Mouse (Mus musculus): ENCODE measurements around the gene Hpcal4. TPM values are rescaled to one million over a fixed set of nuclear protein-coding genes. Genes with fewer than 3 reads are reported as not detected.

Hpcal4 gene
- polyA plus RNA-seq, 1 experiment from 2014 or later, result 0.73 TPM

DNA sequence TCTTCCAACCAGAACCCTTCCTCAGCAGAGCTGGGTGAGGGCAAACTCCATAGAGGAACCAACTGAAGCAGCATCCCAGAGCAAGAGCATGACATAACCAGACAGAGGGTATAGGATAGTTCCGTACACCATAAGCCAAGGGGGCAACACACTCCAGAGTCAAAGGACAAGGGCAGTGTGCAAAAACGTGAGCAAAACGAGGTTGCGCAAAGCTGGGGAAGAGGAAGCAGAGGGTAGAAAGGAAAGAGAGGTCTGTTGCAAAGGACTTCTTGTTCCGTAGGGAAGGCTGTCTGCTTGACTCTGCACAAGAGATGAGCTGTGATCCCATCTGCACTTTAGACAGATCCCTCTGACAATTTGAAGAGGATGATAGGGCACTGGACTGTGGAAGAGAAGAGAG lies 24.3 kb downstream of the Hpcal4 start:
- WGBS, result 80% methylated on average over 5 of the region's 5 CpGs
- Histone ChIP-seq H3K4me3 (replicated peaks) (no peak overlapping the region), H3K9ac (replicated peaks) (no peak overlapping the region), H3K36me3 (no peaks in the 10 kb centered on the region), H3K9me3 (no peaks in the 10 kb centered on the region), H3K27ac (no peak overlapping the region), H3K4me2 (no peak overlapping the region), H3K27me3 (peaks cover 36% of the 10 kb centered on the region), H3K4me1 (replicated peaks) (peaks cover 19% of the 10 kb centered on the region)
- no peak for ATAC-seq (ENCODE audit: insufficient number of reproducible peaks, insufficient read depth, low FRiP score, low TSS enrichment, low read depth)

- Histone ChIP-seq H3K4me1 (replicated peaks) (peaks cover 19% of the 10 kb centered on the region), H3K9me3 (no peaks in the 10 kb centered on the region), H3K27me3 (peaks cover 33% of the 10 kb centered on the region), H3K9ac (replicated peaks) (no peak overlapping the region), H3K4me3 (replicated peaks) (no peak overlapping the region), H3K4me2 (no peak overlapping the region), H3K36me3 (no peaks in the 10 kb centered on the region), H3K27ac (no peak overlapping the region)
- ATAC-seq (ENCODE audit: insufficient number of reproducible peaks, insufficient read depth, low FRiP score, low TSS enrichment, low read depth), result no peak
- WGBS, result 52% methylated on average over 8 of the region's 8 CpGs
Measured at GRCm38 (mm10) chr4:123210996-123211395, 28.0 kb downstream of the Hpcal4 start.

DNA sequence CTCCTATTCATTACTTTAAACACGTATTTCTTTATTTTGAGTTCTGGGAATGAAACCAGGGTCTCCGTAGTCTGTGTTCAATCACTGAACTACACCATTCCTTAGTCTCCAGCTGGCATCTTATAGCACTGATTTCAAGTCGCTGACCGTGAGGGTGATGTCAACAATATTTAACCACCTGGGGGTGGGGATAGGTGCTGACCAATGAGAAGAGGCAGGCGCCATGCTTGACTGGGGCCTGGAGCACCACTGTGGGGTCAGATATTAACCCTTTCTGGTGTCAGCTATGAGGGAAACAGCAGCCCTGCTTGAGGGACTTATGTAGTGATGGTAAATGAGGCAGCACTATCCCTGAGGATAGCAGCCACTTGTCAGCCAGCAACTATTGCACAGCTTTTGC lies 28.4 kb downstream of the Hpcal4 start:
- no peak overlapping the region for H3K9ac ChIP-seq (replicated peaks)
- H3K4me3 ChIP-seq (replicated peaks), result no peak overlapping the region
- peaks cover 33% of the 10 kb centered on the region for H3K27me3 ChIP-seq
- H3K9me3 ChIP-seq, result no peaks in the 10 kb centered on the region
- H3K4me2 ChIP-seq, result no peak overlapping the region
- H3K36me3 ChIP-seq, result no peaks in the 10 kb centered on the region
- ATAC-seq (ENCODE audit: insufficient number of reproducible peaks, insufficient read depth, low FRiP score, low TSS enrichment, low read depth), result no peak
- no peak overlapping the region for H3K27ac ChIP-seq
- peaks cover 19% of the 10 kb centered on the region for H3K4me1 ChIP-seq (replicated peaks)
- 61% methylated on average over 5 of the region's 5 CpGs for WGBS

GRCm38 (mm10) chr4:123212330-123212729 lies 29.3 kb downstream of the Hpcal4 start:
- H3K27me3 ChIP-seq, result peaks cover 28% of the 10 kb centered on the region
- ATAC-seq (ENCODE audit: insufficient number of reproducible peaks, insufficient read depth, low FRiP score, low TSS enrichment, low read depth), result no peak
- no peaks in the 10 kb centered on the region for H3K9me3 ChIP-seq
- no peaks in the 10 kb centered on the region for H3K36me3 ChIP-seq
- H3K9ac ChIP-seq (replicated peaks), result no peak overlapping the region
- H3K4me1 ChIP-seq (replicated peaks), result peaks cover 19% of the 10 kb centered on the region
- no peak overlapping the region for H3K27ac ChIP-seq
- no peak overlapping the region for H3K4me3 ChIP-seq (replicated peaks)
- 52% methylated on average over 2 of the region's 2 CpGs for WGBS
- no peak overlapping the region for H3K4me2 ChIP-seq

DNA sequence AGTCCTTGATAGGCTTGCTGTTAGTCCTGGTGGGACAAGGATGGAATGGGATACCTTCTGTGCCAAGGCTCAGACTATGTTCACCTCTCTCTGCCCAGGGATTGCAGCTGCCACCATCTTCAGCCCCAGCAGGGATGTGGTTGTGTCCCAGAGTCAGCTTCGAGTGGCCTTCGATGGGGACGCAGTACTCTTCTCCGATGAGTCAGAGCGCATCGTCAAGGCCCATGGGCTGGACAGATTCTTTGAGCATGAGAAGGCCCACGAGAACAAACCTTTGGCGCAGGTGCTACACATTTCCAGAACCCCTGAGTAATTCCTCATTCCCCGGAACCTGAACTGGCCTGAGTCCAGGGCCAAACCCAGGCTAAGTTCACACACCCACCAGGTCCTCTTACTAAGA lies 30.9 kb downstream of the Hpcal4 start:
- no peak overlapping the region for H3K4me2 ChIP-seq
- 93% methylated on average over 9 of the region's 9 CpGs for WGBS
- no peak overlapping the region for H3K4me3 ChIP-seq (replicated peaks)
- ATAC-seq (ENCODE audit: insufficient number of reproducible peaks, insufficient read depth, low FRiP score, low TSS enrichment, low read depth), result no peak
- H3K27me3 ChIP-seq, result peaks cover 28% of the 10 kb centered on the region; the same call in 1 of the 2 replicates
- peaks cover 19% of the 10 kb centered on the region for H3K4me1 ChIP-seq (replicated peaks)
- no peak overlapping the region for H3K27ac ChIP-seq
- no peak overlapping the region for H3K9ac ChIP-seq (replicated peaks)
- no peaks in the 10 kb centered on the region for H3K9me3 ChIP-seq
- H3K36me3 ChIP-seq, result no peaks in the 10 kb centered on the region

DNA sequence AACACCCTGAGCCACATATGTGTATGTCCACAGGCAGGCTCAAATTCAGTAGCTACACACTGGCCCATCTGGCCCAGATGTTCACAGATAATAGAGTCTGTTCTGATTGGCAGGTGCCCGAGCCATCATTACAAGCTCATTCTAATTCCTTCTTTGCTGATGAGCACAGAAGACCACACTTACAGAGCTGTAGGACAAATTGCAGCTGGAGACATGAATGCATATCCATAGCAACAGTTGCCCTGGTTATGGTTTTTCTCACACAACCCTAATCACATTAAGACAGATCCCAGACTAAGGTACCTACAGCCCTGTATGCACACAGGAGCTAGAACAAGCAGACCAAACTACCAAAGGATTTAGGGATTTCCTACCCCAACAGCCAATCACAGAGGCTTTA lies 32.3 kb downstream of the Hpcal4 start:
- H3K9me3 ChIP-seq, result no peaks in the 10 kb centered on the region
- WGBS, result 74% methylated on average over 1 of the region's 1 CpGs
- no peak overlapping the region for H3K4me3 ChIP-seq (replicated peaks)
- no peaks in the 10 kb centered on the region for H3K36me3 ChIP-seq
- peaks cover 25% of the 10 kb centered on the region; the same call in 1 of the 2 replicates for H3K27me3 ChIP-seq
- H3K27ac ChIP-seq, result no peak overlapping the region
- H3K4me2 ChIP-seq, result no peak overlapping the region
- H3K9ac ChIP-seq (replicated peaks), result no peak overlapping the region
- no peak for ATAC-seq (ENCODE audit: insufficient number of reproducible peaks, insufficient read depth, low FRiP score, low TSS enrichment, low read depth)
- peaks cover 10% of the 10 kb centered on the region; the same call in 1 of the 2 replicates for H3K4me1 ChIP-seq (replicated peaks)

- no peaks in the 10 kb centered on the region for H3K9me3 ChIP-seq
- WGBS, result 19% methylated on average over 1 of the region's 1 CpGs
- H3K27me3 ChIP-seq, result peaks cover 25% of the 10 kb centered on the region; the same call in 1 of the 2 replicates
- no peak overlapping the region for H3K27ac ChIP-seq
- no peaks in the 10 kb centered on the region for H3K4me1 ChIP-seq (replicated peaks)
- H3K4me3 ChIP-seq (replicated peaks), result no peak overlapping the region
- no peaks in the 10 kb centered on the region for H3K36me3 ChIP-seq
- H3K4me2 ChIP-seq, result no peak overlapping the region
- ATAC-seq (ENCODE audit: insufficient number of reproducible peaks, insufficient read depth, low FRiP score, low TSS enrichment, low read depth), result no peak
- no peak overlapping the region for H3K9ac ChIP-seq (replicated peaks)
Measured at GRCm38 (mm10) chr4:123216782-123217181, 33.8 kb downstream of the Hpcal4 start.

DNA sequence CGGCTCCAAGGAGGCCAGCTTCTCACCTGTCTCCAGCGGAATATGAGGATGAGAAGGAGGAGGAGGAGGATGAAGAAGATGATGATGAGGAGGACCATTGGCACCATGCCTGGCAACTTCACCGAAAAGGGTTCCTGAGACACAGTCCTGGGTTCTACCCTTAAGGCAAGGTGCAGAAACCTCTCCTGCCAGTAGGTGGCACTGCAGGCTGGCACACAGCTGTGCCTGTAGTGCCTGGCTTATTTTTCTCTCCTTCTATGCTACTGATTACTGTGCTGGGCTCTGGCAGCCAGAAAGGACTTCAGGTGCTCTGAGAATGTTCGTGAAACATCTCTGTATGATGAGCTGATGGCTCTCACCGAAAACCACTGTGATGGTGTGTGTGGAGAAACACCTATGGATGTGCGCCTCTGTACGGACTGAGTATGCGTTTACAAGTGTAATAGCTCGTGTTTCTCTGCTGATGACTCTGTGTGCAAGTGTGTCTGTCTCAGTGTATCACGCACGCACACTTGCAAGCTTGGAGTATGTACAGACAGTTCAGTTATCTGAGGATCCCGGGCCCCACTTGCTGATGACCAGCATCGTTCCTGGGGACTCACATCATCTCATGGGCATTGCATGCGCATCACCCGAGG lies 36.8 kb downstream of the Hpcal4 start:
- H3K27me3 ChIP-seq, result peaks cover 22% of the 10 kb centered on the region; the same call in 1 of the 2 replicates
- H3K9ac ChIP-seq (replicated peaks), result no peak overlapping the region
- no peak overlapping the region for H3K4me3 ChIP-seq (replicated peaks)
- 73% methylated on average over 15 of the region's 15 CpGs for WGBS
- H3K36me3 ChIP-seq, result no peaks in the 10 kb centered on the region
- no peaks in the 10 kb centered on the region for H3K9me3 ChIP-seq
- H3K4me1 ChIP-seq (replicated peaks), result no peaks in the 10 kb centered on the region
- ATAC-seq (ENCODE audit: insufficient number of reproducible peaks, insufficient read depth, low FRiP score, low TSS enrichment, low read depth), result peak; percentile 75
- no peak overlapping the region for H3K4me2 ChIP-seq
- H3K27ac ChIP-seq, result no peak overlapping the region

GRCm38 (mm10) chr4:123220637-123221036 lies 37.6 kb downstream of the Hpcal4 start:
- no peak overlapping the region for H3K4me2 ChIP-seq
- no peak overlapping the region; the same call in 1 of the 2 replicates for H3K9ac ChIP-seq (replicated peaks)
- H3K4me1 ChIP-seq (replicated peaks), result no peaks in the 10 kb centered on the region
- no peaks in the 10 kb centered on the region for H3K9me3 ChIP-seq
- H3K27me3 ChIP-seq, result peaks cover 17% of the 10 kb centered on the region; the same call in 1 of the 2 replicates
- H3K4me3 ChIP-seq (replicated peaks), result no peak overlapping the region
- ATAC-seq (ENCODE audit: insufficient number of reproducible peaks, insufficient read depth, low FRiP score, low TSS enrichment, low read depth), result no peak
- no peak overlapping the region for H3K27ac ChIP-seq
- 82% methylated on average over 4 of the region's 4 CpGs for WGBS
- H3K36me3 ChIP-seq, result no peaks in the 10 kb centered on the region

GRCm38 (mm10) chr4:123223309-123223708 lies 40.3 kb downstream of the Hpcal4 start:
- H3K4me1 ChIP-seq (replicated peaks), result peaks cover 23% of the 10 kb centered on the region
- WGBS, result 43% methylated on average over 3 of the region's 3 CpGs
- peaks cover 9% of the 10 kb centered on the region; the same call in 1 of the 2 replicates for H3K27me3 ChIP-seq
- H3K4me2 ChIP-seq, result no peak overlapping the region
- ATAC-seq (ENCODE audit: insufficient number of reproducible peaks, insufficient read depth, low FRiP score, low TSS enrichment, low read depth), result no peak
- H3K4me3 ChIP-seq (replicated peaks), result no peak overlapping the region
- H3K9ac ChIP-seq (replicated peaks), result no peak overlapping the region
- no peak overlapping the region for H3K27ac ChIP-seq
- no peaks in the 10 kb centered on the region for H3K9me3 ChIP-seq
- H3K36me3 ChIP-seq, result no peaks in the 10 kb centered on the region

- H3K27me3 ChIP-seq, result peaks cover 26% of the 10 kb centered on the region
- no peaks in the 10 kb centered on the region for H3K36me3 ChIP-seq
- no peak for ATAC-seq (ENCODE audit: insufficient number of reproducible peaks, insufficient read depth, low FRiP score, low TSS enrichment, low read depth)
- 58% methylated on average over 10 of the region's 10 CpGs for WGBS
- H3K27ac ChIP-seq, result no peak overlapping the region
- H3K4me3 ChIP-seq (replicated peaks), result no peak overlapping the region
- H3K9ac ChIP-seq (replicated peaks), result no peak overlapping the region
- no peak overlapping the region for H3K4me2 ChIP-seq
- H3K9me3 ChIP-seq, result no peaks in the 10 kb centered on the region
- peaks cover 34% of the 10 kb centered on the region for H3K4me1 ChIP-seq (replicated peaks)
Measured at GRCm38 (mm10) chr4:123225718-123226403, 42.8 kb downstream of the Hpcal4 start.

Data from limb, embryonic 12.5 days (tissue).